Mouse (Mus musculus): Measurements from ENCODE around the gene Arfip1.

DNA sequence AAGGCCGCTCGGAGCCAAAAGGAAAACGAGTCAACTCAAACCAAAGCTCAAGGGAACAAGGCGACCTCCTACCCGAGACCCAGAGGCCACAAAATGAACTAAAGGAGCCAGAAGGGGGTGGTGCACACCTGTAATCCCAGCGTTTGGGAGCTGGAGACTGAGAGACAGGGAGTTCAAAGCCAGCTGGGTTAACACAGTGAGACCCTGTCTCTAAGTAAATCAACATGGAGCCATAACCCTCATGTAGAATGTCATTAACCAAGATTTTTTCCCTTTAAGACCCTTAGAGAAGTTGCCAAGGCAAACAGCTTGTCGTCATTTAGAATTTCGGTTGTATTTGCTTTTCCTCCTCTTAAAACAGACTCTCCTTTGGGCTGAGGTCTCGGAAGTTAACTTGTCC, 133.4 kb downstream of the Arfip1 start:
- TF ChIP-seq CTCF (conservative IDR thresholded peaks at IDR 0.05; ENCODE audit: insufficient read depth, insufficient read length, low read depth, low read length) (no peak), POLR2A (IDR thresholded peaks at IDR 0.05; ENCODE audit: low read depth, low read length) (no peak)
